Mouse (Mus musculus): ENCODE measurements around the gene Kcnt2. TPM values are rescaled to one million over a fixed set of nuclear protein-coding genes. Genes with fewer than 3 reads are reported as not detected.
A peak's percentile ranks its signal among the peaks of the same experiment; 100 is the strongest.

Kcnt2 gene
- polyA plus RNA-seq, 1 experiment from 2014 or later: 1.1 TPM

- no peak for TF ChIP-seq CTCF (IDR thresholded peaks at IDR 0.05; ENCODE audit: low read depth)
- Histone ChIP-seq H3K9ac (no peak overlapping the region), H3K4me2 (no peak overlapping the region), H3K4me3 (ENCODE audit: low read depth, low read length) (no peak overlapping the region), H3K27ac (ENCODE audit: low read depth) (no peak overlapping the region), H3K9me3 (ENCODE audit: low read depth, low read length) (no peaks in the 10 kb centered on the region; the same call in 1 of the 2 replicates), H3K27me3 (ENCODE audit: insufficient read depth, low read length) (no peaks in the 10 kb centered on the region), H3K36me3 (ENCODE audit: insufficient read depth) (no peaks in the 10 kb centered on the region), H3K4me1 (ENCODE audit: insufficient read depth) (no peaks in the 10 kb centered on the region)
- 32% methylated on average over 2 of the region's 2 CpGs for WGBS
- ATAC-seq (ENCODE audit: insufficient read depth) (peak; percentile 21; the same call in 1 of the 2 replicates), DNase-seq (peak; percentile 20)
Measured at GRCm38 (mm10) chr1:140306339-140306738, 60.4 kb downstream of the Kcnt2 start.

- Histone ChIP-seq H3K4me3 (ENCODE audit: low read depth, low read length) (no peak overlapping the region), H3K9ac (no peak overlapping the region), H3K27ac (ENCODE audit: low read depth) (no peak overlapping the region), H3K4me1 (ENCODE audit: insufficient read depth) (no peaks in the 10 kb centered on the region), H3K27me3 (ENCODE audit: insufficient read depth, low read length) (no peaks in the 10 kb centered on the region), H3K4me2 (no peak overlapping the region), H3K36me3 (ENCODE audit: insufficient read depth) (no peaks in the 10 kb centered on the region), H3K9me3 (ENCODE audit: low read depth, low read length) (no peaks in the 10 kb centered on the region)
- no peak for TF ChIP-seq CTCF (IDR thresholded peaks at IDR 0.05; ENCODE audit: low read depth)
- 55% methylated on average over 2 of the region's 2 CpGs for WGBS
- no peak for DNase-seq
- no peak for ATAC-seq (ENCODE audit: insufficient read depth)
Measured at GRCm38 (mm10) chr1:140310739-140311138, 64.8 kb downstream of the Kcnt2 start.

- Histone ChIP-seq H3K4me1 (ENCODE audit: insufficient read depth) (no peaks in the 10 kb centered on the region), H3K9ac (no peak overlapping the region), H3K27ac (ENCODE audit: low read depth) (no peak overlapping the region), H3K9me3 (ENCODE audit: low read depth, low read length) (no peaks in the 10 kb centered on the region), H3K36me3 (ENCODE audit: insufficient read depth) (no peaks in the 10 kb centered on the region), H3K4me3 (ENCODE audit: low read depth, low read length) (no peak overlapping the region), H3K27me3 (ENCODE audit: insufficient read depth, low read length) (no peaks in the 10 kb centered on the region), H3K4me2 (no peak overlapping the region)
- ATAC-seq (ENCODE audit: insufficient read depth) (no peak), DNase-seq (no peak)
- 68% methylated on average over 3 of the region's 3 CpGs for WGBS
- TF ChIP-seq CTCF (IDR thresholded peaks at IDR 0.05; ENCODE audit: low read depth): no peak
Measured at GRCm38 (mm10) chr1:140325088-140325487, 79.1 kb downstream of the Kcnt2 start.

GRCm38 (mm10) chr1:140326709-140327108 is 80.8 kb downstream of the Kcnt2 start:
- ATAC-seq (ENCODE audit: insufficient read depth) (no peak), DNase-seq (no peak)
- Histone ChIP-seq H3K27ac (ENCODE audit: low read depth) (no peak overlapping the region), H3K4me3 (ENCODE audit: low read depth, low read length) (no peak overlapping the region), H3K4me2 (no peak overlapping the region), H3K9me3 (ENCODE audit: low read depth, low read length) (no peaks in the 10 kb centered on the region), H3K36me3 (ENCODE audit: insufficient read depth) (no peaks in the 10 kb centered on the region), H3K27me3 (ENCODE audit: insufficient read depth, low read length) (no peaks in the 10 kb centered on the region), H3K9ac (no peak overlapping the region), H3K4me1 (ENCODE audit: insufficient read depth) (no peaks in the 10 kb centered on the region)
- TF ChIP-seq CTCF (IDR thresholded peaks at IDR 0.05; ENCODE audit: low read depth): no peak
- WGBS: 72% methylated on average over 3 of the region's 3 CpGs

GRCm38 (mm10) chr1:140333702-140334101 is 87.7 kb downstream of the Kcnt2 start:
- no peak overlapping the region for H3K4me2 ChIP-seq
- no peak overlapping the region for H3K9ac ChIP-seq
- H3K4me3 ChIP-seq (ENCODE audit: low read depth, low read length): no peak overlapping the region
- TF ChIP-seq CTCF (IDR thresholded peaks at IDR 0.05; ENCODE audit: low read depth): no peak
- no peaks in the 10 kb centered on the region for H3K36me3 ChIP-seq (ENCODE audit: insufficient read depth)
- H3K9me3 ChIP-seq (ENCODE audit: low read depth, low read length): no peaks in the 10 kb centered on the region
- no peaks in the 10 kb centered on the region for H3K4me1 ChIP-seq (ENCODE audit: insufficient read depth)
- H3K27ac ChIP-seq (ENCODE audit: low read depth): no peak overlapping the region
- DNase-seq (no peak), ATAC-seq (ENCODE audit: insufficient read depth) (no peak)
- WGBS: 68% methylated on average over 3 of the region's 3 CpGs
- H3K27me3 ChIP-seq (ENCODE audit: insufficient read depth, low read length): no peaks in the 10 kb centered on the region

GRCm38 (mm10) chr1:140338417-140338816 is 92.5 kb downstream of the Kcnt2 start:
- no peak overlapping the region for H3K9ac ChIP-seq
- H3K4me3 ChIP-seq (ENCODE audit: low read depth, low read length): no peak overlapping the region
- no peaks in the 10 kb centered on the region for H3K9me3 ChIP-seq (ENCODE audit: low read depth, low read length)
- no peak overlapping the region for H3K4me2 ChIP-seq
- ATAC-seq (ENCODE audit: insufficient read depth): no peak
- TF ChIP-seq CTCF (IDR thresholded peaks at IDR 0.05; ENCODE audit: low read depth): no peak
- H3K27ac ChIP-seq (ENCODE audit: low read depth): no peak overlapping the region
- no peaks in the 10 kb centered on the region for H3K36me3 ChIP-seq (ENCODE audit: insufficient read depth)
- no peaks in the 10 kb centered on the region for H3K4me1 ChIP-seq (ENCODE audit: insufficient read depth)
- no peaks in the 10 kb centered on the region for H3K27me3 ChIP-seq (ENCODE audit: insufficient read depth, low read length)
- DNase-seq: no peak

GRCm38 (mm10) chr1:140339368-140339767 is 93.4 kb downstream of the Kcnt2 start:
- TF ChIP-seq CTCF (IDR thresholded peaks at IDR 0.05; ENCODE audit: low read depth): no peak
- H3K9me3 ChIP-seq (ENCODE audit: low read depth, low read length): no peaks in the 10 kb centered on the region
- no peak overlapping the region for H3K4me2 ChIP-seq
- H3K36me3 ChIP-seq (ENCODE audit: insufficient read depth): no peaks in the 10 kb centered on the region
- no peak overlapping the region for H3K27ac ChIP-seq (ENCODE audit: low read depth)
- no peaks in the 10 kb centered on the region for H3K4me1 ChIP-seq (ENCODE audit: insufficient read depth)
- H3K4me3 ChIP-seq (ENCODE audit: low read depth, low read length): no peak overlapping the region
- H3K27me3 ChIP-seq (ENCODE audit: insufficient read depth, low read length): no peaks in the 10 kb centered on the region
- 67% methylated on average over 4 of the region's 4 CpGs for WGBS
- H3K9ac ChIP-seq: no peak overlapping the region
- ATAC-seq (ENCODE audit: insufficient read depth) (no peak), DNase-seq (no peak)

- H3K4me1 ChIP-seq (ENCODE audit: insufficient read depth): no peaks in the 10 kb centered on the region
- WGBS: 79% methylated on average over 2 of the region's 2 CpGs
- TF ChIP-seq CTCF (IDR thresholded peaks at IDR 0.05; ENCODE audit: low read depth): no peak
- H3K27ac ChIP-seq (ENCODE audit: low read depth): no peak overlapping the region
- H3K4me3 ChIP-seq (ENCODE audit: low read depth, low read length): no peak overlapping the region
- no peaks in the 10 kb centered on the region for H3K9me3 ChIP-seq (ENCODE audit: low read depth, low read length)
- DNase-seq (no peak), ATAC-seq (ENCODE audit: insufficient read depth) (no peak)
- no peaks in the 10 kb centered on the region for H3K36me3 ChIP-seq (ENCODE audit: insufficient read depth)
- H3K9ac ChIP-seq: no peak overlapping the region
- H3K27me3 ChIP-seq (ENCODE audit: insufficient read depth, low read length): no peaks in the 10 kb centered on the region
- H3K4me2 ChIP-seq: no peak overlapping the region
Measured at GRCm38 (mm10) chr1:140364787-140365186, 118.8 kb downstream of the Kcnt2 start.

Data from lung, embryonic 14.5 days (tissue).